Mouse (Mus musculus): ENCODE results near the gene Lypd3. TPM values are rescaled to one million over a fixed set of nuclear protein-coding genes. Genes with fewer than 3 reads are reported as not detected.
A peak's percentile ranks its signal among the peaks of the same experiment; 100 is the strongest.

The Lypd3 gene
- polyA plus RNA-seq (2011; ENCODE audit: insufficient read depth, insufficient read length, low replicate concordance, missing spikeins) = not detected in 2 replicates

- TF ChIP-seq CTCF (IDR thresholded peaks at IDR 0.05; ENCODE audit: control insufficient read depth, insufficient read depth, low read length) (no peak), POLR2A (IDR thresholded peaks at IDR 0.05; ENCODE audit: borderline replicate concordance, control insufficient read depth, low read depth, low read length) (no peak)
These were observed at the start of gene Lypd3 for GRCm38 (mm10) chr7:24636264-24636663. Gene Lypd3 (plus strand): TSS chr7:24636550.

GRCm38 (mm10) chr7:24586828-24587227 lies 49.5 kb upstream of the Lypd3 start:
- Histone ChIP-seq H3K4me1 (ENCODE audit: control insufficient read depth, insufficient read depth, low read length) (no peaks in the 10 kb centered on the region; the same call in none of the 2 replicates), H3K27ac (ENCODE audit: control insufficient read depth, insufficient read depth, low read depth, low read length, poor library complexity) (no peak overlapping the region), H3K4me3 (replicated peaks; ENCODE audit: control insufficient read depth, low read depth, low read length) (no peak overlapping the region)
- TF ChIP-seq CTCF (IDR thresholded peaks at IDR 0.05; ENCODE audit: control insufficient read depth, insufficient read depth, low read length) (no peak), POLR2A (IDR thresholded peaks at IDR 0.05; ENCODE audit: borderline replicate concordance, control insufficient read depth, low read depth, low read length) (no peak)
- 32% methylated on average over 8 of the region's 8 CpGs for WGBS

More at GRCm38 (mm10) chr7:24636264-24636663, at the start of gene Lypd3:
- Histone ChIP-seq H3K27ac (ENCODE audit: control insufficient read depth, insufficient read depth, low read depth, low read length, poor library complexity) (no peak within 1 kb of the TSS), H3K4me1 (ENCODE audit: control insufficient read depth, insufficient read depth, low read length) (peaks cover 3% of the 10 kb centered on the region; the same call in 1 of the 2 replicates), H3K4me3 (replicated peaks; ENCODE audit: control insufficient read depth, low read depth, low read length) (no peak within 1 kb of the TSS)
- 69% methylated on average over 15 of the region's 15 CpGs for WGBS

GRCm38 (mm10) chr7:24587330-24588105 lies 48.8 kb upstream of the Lypd3 start, which contains the start of the genes Ethe1 and Zfp575:
Gene Ethe1 (plus strand): TSS chr7:24587543.
Gene Zfp575 (minus strand): TSS chr7:24587641.
- H3K4me3 ChIP-seq (replicated peaks; ENCODE audit: control insufficient read depth, low read depth, low read length) = peak within 1 kb of the TSS; percentile 9
- no peak for TF ChIP-seq POLR2A (IDR thresholded peaks at IDR 0.05; ENCODE audit: borderline replicate concordance, control insufficient read depth, low read depth, low read length)
- no peak for TF ChIP-seq CTCF (IDR thresholded peaks at IDR 0.05; ENCODE audit: control insufficient read depth, insufficient read depth, low read length)
- H3K4me1 ChIP-seq (ENCODE audit: control insufficient read depth, insufficient read depth, low read length) = no peaks in the 10 kb centered on the region; the same call in none of the 2 replicates
- no peak within 1 kb of the TSS for H3K27ac ChIP-seq (ENCODE audit: control insufficient read depth, insufficient read depth, low read depth, low read length, poor library complexity)
- WGBS = 14% methylated on average over 30 of the region's 30 CpGs

- Histone ChIP-seq H3K4me1 (ENCODE audit: control insufficient read depth, insufficient read depth, low read length) (no peaks in the 10 kb centered on the region; the same call in none of the 2 replicates), H3K4me3 (replicated peaks; ENCODE audit: control insufficient read depth, low read depth, low read length) (no peak overlapping the region), H3K27ac (ENCODE audit: control insufficient read depth, insufficient read depth, low read depth, low read length, poor library complexity) (no peak overlapping the region)
- TF ChIP-seq CTCF (IDR thresholded peaks at IDR 0.05; ENCODE audit: control insufficient read depth, insufficient read depth, low read length) = no peak
- TF ChIP-seq POLR2A (IDR thresholded peaks at IDR 0.05; ENCODE audit: borderline replicate concordance, control insufficient read depth, low read depth, low read length) = no peak
- WGBS = 38% methylated on average over 13 of the region's 13 CpGs
These were observed 48.0 kb upstream of the Lypd3 start for GRCm38 (mm10) chr7:24588336-24588735.

- H3K27ac ChIP-seq (ENCODE audit: control insufficient read depth, insufficient read depth, low read depth, low read length, poor library complexity) = no peak overlapping the region
- no peak overlapping the region for H3K4me3 ChIP-seq (replicated peaks; ENCODE audit: control insufficient read depth, low read depth, low read length)
- H3K4me1 ChIP-seq (ENCODE audit: control insufficient read depth, insufficient read depth, low read length) = no peaks in the 10 kb centered on the region; the same call in none of the 2 replicates
- 52% methylated on average over 5 of the region's 5 CpGs for WGBS
- TF ChIP-seq CTCF (IDR thresholded peaks at IDR 0.05; ENCODE audit: control insufficient read depth, insufficient read depth, low read length) (no peak), POLR2A (IDR thresholded peaks at IDR 0.05; ENCODE audit: borderline replicate concordance, control insufficient read depth, low read depth, low read length) (no peak)
These were observed 44.6 kb upstream of the Lypd3 start for GRCm38 (mm10) chr7:24591735-24592134.

GRCm38 (mm10) chr7:24592163-24592562 lies 44.2 kb upstream of the Lypd3 start:
- Histone ChIP-seq H3K4me3 (replicated peaks; ENCODE audit: control insufficient read depth, low read depth, low read length) (no peak overlapping the region), H3K4me1 (ENCODE audit: control insufficient read depth, insufficient read depth, low read length) (no peaks in the 10 kb centered on the region; the same call in none of the 2 replicates), H3K27ac (ENCODE audit: control insufficient read depth, insufficient read depth, low read depth, low read length, poor library complexity) (no peak overlapping the region)
- WGBS = 62% methylated on average over 4 of the region's 4 CpGs
- TF ChIP-seq CTCF (IDR thresholded peaks at IDR 0.05; ENCODE audit: control insufficient read depth, insufficient read depth, low read length) (no peak), POLR2A (IDR thresholded peaks at IDR 0.05; ENCODE audit: borderline replicate concordance, control insufficient read depth, low read depth, low read length) (no peak)

GRCm38 (mm10) chr7:24592781-24593180 lies 43.6 kb upstream of the Lypd3 start:
- TF ChIP-seq CTCF (IDR thresholded peaks at IDR 0.05; ENCODE audit: control insufficient read depth, insufficient read depth, low read length) (no peak), POLR2A (IDR thresholded peaks at IDR 0.05; ENCODE audit: borderline replicate concordance, control insufficient read depth, low read depth, low read length) (no peak)
- 81% methylated on average over 6 of the region's 6 CpGs for WGBS
- no peak overlapping the region for H3K4me3 ChIP-seq (replicated peaks; ENCODE audit: control insufficient read depth, low read depth, low read length)
- H3K27ac ChIP-seq (ENCODE audit: control insufficient read depth, insufficient read depth, low read depth, low read length, poor library complexity) = no peak overlapping the region
- H3K4me1 ChIP-seq (ENCODE audit: control insufficient read depth, insufficient read depth, low read length) = no peaks in the 10 kb centered on the region; the same call in none of the 2 replicates

GRCm38 (mm10) chr7:24593621-24594308 lies 42.6 kb upstream of the Lypd3 start:
- no peaks in the 10 kb centered on the region; the same call in none of the 2 replicates for H3K4me1 ChIP-seq (ENCODE audit: control insufficient read depth, insufficient read depth, low read length)
- under 1% methylated on average over 39 of the region's 39 CpGs for WGBS
- TF ChIP-seq CTCF (IDR thresholded peaks at IDR 0.05; ENCODE audit: control insufficient read depth, insufficient read depth, low read length) (no peak), POLR2A (IDR thresholded peaks at IDR 0.05; ENCODE audit: borderline replicate concordance, control insufficient read depth, low read depth, low read length) (peak; percentile 77; the same call in 1 of the 2 replicates)
- H3K27ac ChIP-seq (ENCODE audit: control insufficient read depth, insufficient read depth, low read depth, low read length, poor library complexity) = peak overlapping the region; percentile 57
- H3K4me3 ChIP-seq (replicated peaks; ENCODE audit: control insufficient read depth, low read depth, low read length) = peak overlapping the region; percentile 64
